Mouse (Mus musculus) megakaryocyte-erythroid progenitor cell, adult 5-6 weeks (primary cell): ENCODE results near the gene Magi3. TPM values are rescaled to one million over a fixed set of nuclear protein-coding genes. Genes with fewer than 3 reads are reported as not detected.

Experiments
- ATAC-seq: replicated peaks from 2 replicates; pipeline ENCODE4 v1.8.0; 2016; ENCODE audit warnings: mild to moderate bottlenecking, inconsistent platforms; ENCODE audit not compliant: severe bottlenecking, poor library complexity, low FRiP score, low TSS enrichment
- total RNA-seq, 2 experiments: library from RNA; stranded (forward) in 1 of 2; stranded (reverse) in 1 of 2; fragments of 200-1000, 215-1000 nt in 1 of 2; fragments of >200 nt in 1 of 2; fragmentation: Nextera tagmentation in 1 of 2; gene quantifications; 2 replicates each; pipeline ENCODE4 v1.2.3; 2014 to 2017

Magi3 gene
- total RNA-seq, 2 experiments from 2014 or later, result 1.4 to 1.9 TPM

DNA sequence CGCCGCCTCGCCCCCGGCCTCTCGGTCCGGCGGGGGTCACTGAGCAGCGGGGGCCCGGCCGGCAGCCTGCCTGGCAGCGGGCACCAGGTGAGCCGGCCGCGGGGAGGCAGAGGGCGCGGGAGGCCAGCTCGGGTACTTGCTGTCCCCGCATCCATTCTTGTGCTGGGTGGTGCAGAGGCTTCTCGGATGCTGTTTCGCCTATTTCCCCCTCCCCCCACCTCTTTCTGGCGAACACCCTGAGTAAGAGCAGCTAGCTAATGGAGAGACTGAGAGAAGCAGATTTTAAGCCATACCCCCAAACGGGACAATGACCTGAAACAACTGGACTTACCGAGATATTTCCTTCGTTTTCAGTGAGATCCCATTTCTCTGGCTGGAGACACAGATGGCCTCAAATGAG lies 251.5 kb downstream of the Magi3 start:
- peak; percentile 36 for ATAC-seq

GRCm38 (mm10) chr3:103967861-103968691 lies 252.1 kb downstream of the Magi3 start, which contains the start of gene Phtf1:
Gene Phtf1 (plus strand): TSS chr3:103968110.
- ATAC-seq, result peak; percentile 95

- ATAC-seq, result no peak
Observed at GRCm38 (mm10) chr3:103967231-103967630, 252.9 kb downstream of the Magi3 start.
